Mouse (Mus musculus): ENCODE measurements around the gene Plxna2.

The Plxna2 gene

GRCm38 (mm10) chr1:194836182-194836581 is 218.2 kb downstream of the Plxna2 start:
- DNase-seq: peak in 1 of 2 experiments; percentile 18

GRCm38 (mm10) chr1:194836671-194837070 is 218.7 kb downstream of the Plxna2 start:
- DNase-seq: no peak

- peak; percentile 74 to 84 for DNase-seq
Measured at GRCm38 (mm10) chr1:194839230-194839910, 221.4 kb downstream of the Plxna2 start.

- no peak for DNase-seq
Measured at GRCm38 (mm10) chr1:194843020-194843419, 225.0 kb downstream of the Plxna2 start.

- peak in 1 of 2 experiments; percentile 22 for DNase-seq
Measured at GRCm38 (mm10) chr1:194847014-194847413, 229.0 kb downstream of the Plxna2 start.

- DNase-seq: peak; percentile 34 to 59
Measured at GRCm38 (mm10) chr1:194851242-194852064, 233.4 kb downstream of the Plxna2 start.

GRCm38 (mm10) chr1:194852065-194852358 is 234.0 kb downstream of the Plxna2 start:
- DNase-seq: peak; percentile 22 to 26

Measured in cerebellum, postnatal 10 days (tissue).